Mouse (Mus musculus): ENCODE data around the gene Usp17lb.
"Not testable (repeated sequence)": the region's sequence is repeated elsewhere in the genome, so short reads cannot be mapped to it uniquely, and the experiment has no call there.

DNA sequence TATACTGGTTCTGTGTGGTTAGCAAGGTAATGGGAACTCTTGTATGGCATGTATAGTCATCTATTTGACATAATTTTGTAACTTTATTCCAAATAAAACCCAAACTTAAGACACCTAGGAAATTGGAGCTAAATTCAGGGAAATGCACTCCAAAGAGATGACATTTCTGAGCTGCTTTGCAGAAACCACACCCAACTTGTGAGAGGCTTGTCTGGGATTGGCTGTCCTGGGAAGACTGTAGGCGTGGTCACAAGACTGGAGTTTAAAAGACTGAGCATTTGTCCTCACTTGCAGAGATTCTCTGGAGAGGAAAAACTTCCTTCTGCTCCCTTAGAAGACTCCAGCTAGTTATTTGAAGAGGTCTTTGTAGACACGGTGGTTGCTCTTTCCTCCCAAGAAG is 14.3 kb upstream of the Usp17lb start, which contains the start of gene Usp17la:
- TF ChIP-seq CTCF, EP300 (IDR thresholded peaks at IDR 0.05; ENCODE audit: low read depth): not testable (repeated sequence)
